Mouse (Mus musculus) mouse embryonic stem cell (cell line): ENCODE data around the gene Agbl4.

Experiments
- in situ Hi-C, 2 experiments: fragments of 300-500 bp; cut with MboI; formaldehyde crosslinking; loops; 1 replicate in 1 of 2; 3 replicates in 1 of 2; pipeline ENCODE4 v1.14.3; 2019 to 2020; ENCODE audit warnings: low sequenced_read_pairs in 2 of 2, low pct_unique_long_range_greater_than_20kb in 1 of 2, mixed read lengths in 1 of 2; ENCODE audit not compliant: unreplicated experiment in 1 of 2

Agbl4 gene

GRCm38 (mm10) chr4:111349965-111350364 lies 952.5 kb downstream of the Agbl4 start:
- in situ Hi-C loops = loop anchor here in 1 of 2 experiments (25.0 kb wide), 1 partner anchor 262 kb away; no protein-coding TSS in a partner anchor

- in situ Hi-C loops = loop anchor here in 1 of 2 experiments (25.0 kb wide), 1 partner anchor 261 kb away; no protein-coding TSS in a partner anchor
Measured at GRCm38 (mm10) chr4:111350615-111351525, 953.4 kb downstream of the Agbl4 start.

GRCm38 (mm10) chr4:111356584-111357115 lies 959.2 kb downstream of the Agbl4 start:
- in situ Hi-C loops = loop anchor here in 1 of 2 experiments (25.0 kb wide), 1 partner anchor 256 kb away; no protein-coding TSS in a partner anchor

GRCm38 (mm10) chr4:111357176-111357575 lies 959.7 kb downstream of the Agbl4 start:
- in situ Hi-C loops = loop anchor here in 1 of 2 experiments (25.0 kb wide), 1 partner anchor 255 kb away; no protein-coding TSS in a partner anchor

- in situ Hi-C loops = loop anchor here in 1 of 2 experiments (25.0 kb wide), 1 partner anchor 248 kb away; no protein-coding TSS in a partner anchor
Measured at GRCm38 (mm10) chr4:111364199-111364598, 966.7 kb downstream of the Agbl4 start.

GRCm38 (mm10) chr4:111367771-111368170 lies 970.3 kb downstream of the Agbl4 start:
- in situ Hi-C loops = loop anchor here in 1 of 2 experiments (25.0 kb wide), 1 partner anchor 245 kb away; no protein-coding TSS in a partner anchor

GRCm38 (mm10) chr4:111377159-111377558 lies 979.7 kb downstream of the Agbl4 start:
- in situ Hi-C loops = no loop called here

- in situ Hi-C loops = no loop called here
Measured at GRCm38 (mm10) chr4:111378071-111378470, 980.6 kb downstream of the Agbl4 start.

- in situ Hi-C loops = no loop called here
Measured at GRCm38 (mm10) chr4:111383101-111383500, 985.6 kb downstream of the Agbl4 start.

GRCm38 (mm10) chr4:111390736-111391135 lies 993.3 kb downstream of the Agbl4 start:
- in situ Hi-C loops = no loop called here

GRCm38 (mm10) chr4:111399784-111400183 lies 1002.3 kb downstream of the Agbl4 start:
- in situ Hi-C loops = no loop called here

- in situ Hi-C loops = no loop called here
Measured at GRCm38 (mm10) chr4:111400676-111401075, 1003.2 kb downstream of the Agbl4 start.

GRCm38 (mm10) chr4:111403243-111403642 lies 1005.8 kb downstream of the Agbl4 start:
- in situ Hi-C loops = no loop called here

GRCm38 (mm10) chr4:111410731-111411130 lies 1013.3 kb downstream of the Agbl4 start:
- in situ Hi-C loops = no loop called here

- in situ Hi-C loops = no loop called here
Measured at GRCm38 (mm10) chr4:111414399-111414798, 1016.9 kb downstream of the Agbl4 start.

GRCm38 (mm10) chr4:111414818-111415488 lies 1017.5 kb downstream of the Agbl4 start, which contains the start of gene Bend5:
TSS of gene Bend5 (plus strand) at chr4:111415006.
- in situ Hi-C loops = no loop called here

GRCm38 (mm10) chr4:111416126-111416525 lies 1018.7 kb downstream of the Agbl4 start:
- in situ Hi-C loops = no loop called here

GRCm38 (mm10) chr4:111416551-111416950 lies 1019.1 kb downstream of the Agbl4 start:
- in situ Hi-C loops = no loop called here

- in situ Hi-C loops = no loop called here
Measured at GRCm38 (mm10) chr4:111417716-111418115, 1020.3 kb downstream of the Agbl4 start.
